Mouse (Mus musculus): Measurements from ENCODE around the gene Mknk1.
A peak's percentile ranks its signal among the peaks of the same experiment; 100 is the strongest.

Mknk1 gene

DNA sequence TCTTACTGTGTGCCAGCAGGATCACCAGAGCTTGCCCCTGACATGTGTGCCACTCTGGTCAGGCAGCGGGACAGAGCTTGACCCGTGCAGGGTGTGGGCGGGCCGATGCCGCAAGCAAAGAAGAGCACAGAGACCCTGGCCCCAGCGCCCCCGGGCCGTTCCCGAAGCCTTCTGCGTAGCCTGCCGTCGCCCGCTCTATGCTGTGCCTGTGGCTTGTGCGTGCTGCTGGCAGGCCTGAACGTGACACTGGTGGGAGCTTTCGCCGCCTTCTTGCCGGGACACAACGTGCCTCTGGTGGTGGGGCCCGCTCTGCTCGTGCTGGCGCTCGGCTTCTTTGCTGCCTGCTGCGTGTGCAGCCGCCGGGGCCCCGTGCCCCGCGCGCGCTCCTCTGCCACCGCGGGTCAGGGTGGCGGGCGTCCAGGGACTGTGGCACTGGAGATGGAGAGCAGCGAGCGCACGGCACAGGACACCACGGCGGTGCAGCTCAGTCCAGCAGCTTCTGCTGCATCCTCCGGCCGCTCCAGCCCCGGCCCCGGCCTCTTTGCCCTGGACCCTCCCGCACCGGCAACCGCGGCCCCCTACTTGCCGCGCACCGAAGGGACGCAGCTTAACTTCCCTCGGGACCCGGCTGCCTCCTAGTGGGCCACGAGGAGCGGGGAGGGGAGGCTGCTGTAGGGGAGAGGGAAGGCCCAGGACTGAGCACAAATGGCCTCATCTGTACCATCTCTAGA is 59.1 kb downstream of the Mknk1 start:
- no peak for DNase-seq

DNA sequence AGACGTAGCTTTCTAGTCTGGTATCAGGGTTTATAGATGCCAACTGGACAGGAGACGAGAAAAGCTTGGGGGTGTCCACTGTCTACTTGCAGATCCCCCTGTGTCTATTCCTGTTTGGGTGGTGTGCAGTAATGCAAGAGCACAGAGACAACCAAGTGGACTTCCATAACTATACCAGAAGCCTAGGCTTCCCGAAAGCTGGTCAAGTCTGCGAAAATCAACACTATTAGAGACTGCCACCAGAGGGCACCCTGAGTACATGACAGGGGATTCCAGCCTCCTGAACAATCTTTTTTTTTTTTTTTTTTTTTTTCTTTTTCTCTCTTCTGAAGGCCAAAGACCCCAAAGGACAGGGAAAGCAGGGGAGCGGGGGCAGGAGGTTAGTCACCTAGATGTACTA is 63.8 kb downstream of the Mknk1 start:
- DNase-seq, result peak; percentile 85

GRCm38 (mm10) chr4:115904375-115904774 is 65.4 kb downstream of the Mknk1 start:
- DNase-seq, result no peak

DNA sequence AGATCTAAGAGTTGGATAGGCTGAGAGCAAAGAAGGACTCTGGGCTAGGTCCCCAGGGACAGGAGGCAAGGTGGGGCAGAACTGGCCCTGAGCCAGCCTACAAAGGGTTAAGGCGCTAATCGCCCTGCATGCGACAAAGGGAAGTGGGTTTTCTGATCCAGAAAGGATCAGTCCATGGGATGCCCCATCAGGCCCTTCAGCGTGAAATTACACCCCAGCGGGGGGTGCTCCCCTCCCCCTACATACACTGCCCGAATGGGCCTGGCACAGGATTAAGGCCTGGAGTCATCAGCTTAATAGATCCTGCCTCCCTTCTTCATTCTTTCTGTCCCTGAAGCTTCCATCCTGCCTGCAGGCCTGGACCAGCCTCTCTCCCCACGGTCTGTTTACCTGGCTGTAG is 66.7 kb downstream of the Mknk1 start:
- no peak for DNase-seq

- no peak for DNase-seq
Observed at GRCm38 (mm10) chr4:115906791-115907190, 67.8 kb downstream of the Mknk1 start.

GRCm38 (mm10) chr4:115907994-115908393 is 69.0 kb downstream of the Mknk1 start:
- no peak for DNase-seq

- DNase-seq, result peak; percentile 43
Observed at GRCm38 (mm10) chr4:115908641-115909040, 69.6 kb downstream of the Mknk1 start.

DNA sequence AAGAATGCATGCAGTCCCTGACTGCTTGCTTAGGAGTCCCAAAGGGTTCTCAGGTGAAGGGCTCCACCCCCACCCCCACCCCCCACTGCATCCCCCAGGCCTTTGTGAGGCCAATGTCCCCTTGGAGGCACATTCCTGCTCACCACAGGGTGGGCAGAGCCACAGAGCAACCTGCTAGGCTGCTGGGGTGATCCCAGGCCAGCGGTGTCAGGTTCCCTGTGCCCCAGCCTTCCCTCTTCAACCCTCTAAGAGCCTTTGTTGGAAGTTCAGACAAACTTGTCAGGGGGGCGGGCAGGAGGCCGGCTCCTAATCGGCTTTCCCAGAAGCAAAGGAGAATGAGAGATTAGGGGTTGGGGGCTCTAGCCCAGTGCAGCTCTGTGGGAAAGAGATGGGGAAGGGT is 72.6 kb downstream of the Mknk1 start:
- no peak for DNase-seq

DNA sequence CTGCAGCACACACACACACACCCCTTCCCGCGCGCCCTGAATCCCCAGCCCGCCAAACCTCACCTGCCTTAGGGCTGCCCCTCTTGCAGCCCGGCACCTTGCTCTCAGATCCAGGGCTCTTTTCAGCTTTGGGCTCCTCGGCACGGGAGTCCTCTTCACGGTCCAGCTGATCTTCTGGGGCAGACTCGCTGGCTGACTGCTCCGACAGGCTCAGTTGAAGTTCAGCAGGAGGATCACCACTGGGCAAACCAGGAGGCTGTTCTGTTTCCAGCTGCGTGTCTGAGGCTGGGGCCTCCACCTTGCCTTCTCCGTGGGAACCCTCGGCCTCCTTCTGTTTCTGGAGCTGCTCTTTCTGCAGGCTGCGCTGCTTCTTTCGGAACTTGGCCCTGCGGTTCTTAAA is 80.9 kb downstream of the Mknk1 start:
- DNase-seq, result peak; percentile 33

DNA sequence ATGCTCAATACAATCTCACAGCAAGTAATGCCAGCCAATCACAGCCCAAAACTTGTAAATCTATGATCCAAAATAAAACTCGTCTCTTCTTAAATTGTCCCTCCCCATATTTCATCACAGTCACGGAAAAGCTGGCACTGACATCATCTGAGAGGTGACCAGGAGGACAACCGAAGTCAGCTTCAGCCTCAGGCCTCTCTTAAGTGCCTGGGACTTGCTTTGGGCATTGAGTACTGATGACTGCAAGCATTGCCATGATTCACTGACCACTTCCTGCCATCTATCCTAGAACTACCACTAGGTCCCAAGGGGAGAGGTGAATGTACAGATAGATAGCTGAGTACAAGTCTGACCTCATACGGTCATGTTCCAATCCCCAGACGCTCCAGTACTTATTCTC is 83.7 kb downstream of the Mknk1 start:
- DNase-seq, result no peak

DNA sequence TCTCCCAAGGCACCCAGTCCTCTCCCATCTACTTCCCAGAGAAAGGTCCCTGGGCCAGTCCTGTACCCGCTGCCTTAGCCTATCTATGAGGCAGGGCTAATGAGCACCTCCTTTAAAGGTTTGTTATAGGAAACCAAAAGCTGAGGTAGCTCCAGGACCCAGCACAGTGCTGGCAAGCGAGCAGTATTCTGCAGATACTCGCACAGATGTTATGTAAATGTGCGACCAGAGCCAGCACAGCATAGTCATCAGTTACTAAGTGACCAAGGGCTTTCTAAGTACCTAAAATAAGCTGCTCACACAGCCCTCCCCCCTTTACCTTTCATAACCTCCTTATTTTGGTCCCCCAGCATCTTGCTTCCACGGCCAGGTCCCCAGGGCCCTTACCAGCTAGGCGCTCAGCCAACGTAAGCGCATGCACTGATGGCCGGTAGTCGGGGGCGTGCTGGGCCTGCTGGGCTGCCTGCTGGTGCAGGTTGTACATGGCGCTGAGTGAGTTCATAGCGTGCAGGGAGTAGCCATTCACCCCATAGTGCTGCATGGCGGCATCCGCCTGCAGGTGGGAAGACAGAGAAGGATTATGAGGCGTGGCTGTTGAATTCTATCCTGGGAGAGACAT is 84.4 kb downstream of the Mknk1 start:
- no peak for DNase-seq

GRCm38 (mm10) chr4:115927637-115928036 is 88.6 kb downstream of the Mknk1 start:
- DNase-seq, result no peak

Measured in kidney, postnatal 14 days (tissue).